Mouse (Mus musculus) C2C12 (cell line): ENCODE measurements around the gene Atp5d. TPM values are rescaled to one million over a fixed set of nuclear protein-coding genes. Genes with fewer than 3 reads are reported as not detected.

Source experiments
- H3K27me3 ChIP-seq: one replicate; pipeline ENCODE4 v1.6.1; 2011; ENCODE audit not compliant: control insufficient read depth, insufficient read depth, insufficient read length
- H3K36me3 ChIP-seq: one replicate; pipeline ENCODE4 v1.6.1; 2011; ENCODE audit not compliant: control insufficient read depth, insufficient read depth
- H3K4me3 ChIP-seq: one replicate; pipeline ENCODE4 v1.5.1; 2011; ENCODE audit warnings: mild to moderate bottlenecking, control low read depth; ENCODE audit not compliant: poor library complexity, insufficient read depth, severe bottlenecking
- H3K79me2 ChIP-seq: one replicate; pipeline ENCODE4 v1.6.1; 2011; ENCODE audit not compliant: control insufficient read depth, insufficient read depth
- H3K79me3 ChIP-seq: one replicate; pipeline ENCODE4 v1.6.1; 2011; ENCODE audit warnings: low read depth, control low read depth
- H3ac ChIP-seq: one replicate; pipeline ENCODE3; 2011; ENCODE audit warnings: low read depth; ENCODE audit not compliant: control insufficient read depth, insufficient read length
- CEBPB ChIP-seq: IDR thresholded peaks from one replicate; pipeline ENCODE4 v1.6.1; 2011; ENCODE audit warnings: low read depth, mild to moderate bottlenecking, control low read depth, moderate library complexity
- CTCF ChIP-seq: IDR thresholded peaks from one replicate; pipeline ENCODE4 v1.5.1; 2011; ENCODE audit not compliant: control insufficient read depth, insufficient read depth, insufficient read length
- FOSL1 ChIP-seq: IDR thresholded peaks from one replicate; pipeline ENCODE4 v1.8.0; 2011; ENCODE audit warnings: mild to moderate bottlenecking, low read length; ENCODE audit not compliant: poor library complexity, insufficient read depth, severe bottlenecking
- MAX ChIP-seq: IDR thresholded peaks from one replicate; pipeline ENCODE4 v1.6.1; 2011; ENCODE audit warnings: mild to moderate bottlenecking, control low read depth
- MYOD1 ChIP-seq: IDR thresholded peaks from one replicate; pipeline ENCODE4 v1.6.1; 2011; ENCODE audit warnings: low read depth; ENCODE audit not compliant: control insufficient read depth, insufficient read length
- MYOG ChIP-seq: IDR thresholded peaks from one replicate; pipeline ENCODE4 v1.6.1; 2011; ENCODE audit not compliant: control insufficient read depth, insufficient read length; ENCODE audit errors: extremely low read depth
- USF1 ChIP-seq: IDR thresholded peaks from one replicate; pipeline ENCODE4 v1.6.1; 2011; ENCODE audit warnings: low read depth, mild to moderate bottlenecking, control low read depth, moderate library complexity
- polyA plus RNA-seq: library from polyadenylated mRNA; unstranded; fragments of >200 nt; fragmentation: generic; extraction: Trizol; gene quantifications from one replicate; pipeline ENCODE4 v1.2.1, GENCODE M21; 2012; ENCODE audit warnings: missing spikeins

The Atp5d gene
- polyA plus RNA-seq, 1 experiment = 720 TPM

DNA sequence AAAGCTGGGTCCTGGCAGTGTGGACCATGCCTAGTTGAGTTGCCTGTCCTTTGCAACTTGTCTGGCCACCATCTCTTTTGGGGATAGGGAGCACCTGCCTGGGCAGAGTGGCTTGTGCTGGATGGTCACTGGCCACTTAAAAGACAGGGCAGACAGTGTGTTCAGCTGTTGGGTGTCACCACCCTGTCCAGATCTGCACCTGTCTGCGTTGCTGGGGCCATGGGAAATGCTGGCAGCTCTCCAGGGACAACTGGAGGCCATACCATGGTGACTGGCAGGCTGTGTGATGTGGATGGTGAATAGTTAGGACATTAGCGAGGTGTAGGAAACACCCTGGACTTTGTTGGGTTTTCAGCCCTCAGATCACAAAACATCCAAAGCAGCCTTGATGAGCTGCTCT lies 18.3 kb upstream of the Atp5d start:
- peaks cover 96% of the 10 kb centered on the region for H3K79me2 ChIP-seq
- peaks cover 92% of the 10 kb centered on the region for H3K79me3 ChIP-seq
- H3ac ChIP-seq = no peak overlapping the region
- H3K36me3 ChIP-seq = peaks cover 60% of the 10 kb centered on the region
- no peak overlapping the region for H3K4me3 ChIP-seq
- H3K27me3 ChIP-seq = no peaks in the 10 kb centered on the region
- TF ChIP-seq CTCF (no peak), CEBPB (no peak), MYOD1 (peak; percentile 21)

DNA sequence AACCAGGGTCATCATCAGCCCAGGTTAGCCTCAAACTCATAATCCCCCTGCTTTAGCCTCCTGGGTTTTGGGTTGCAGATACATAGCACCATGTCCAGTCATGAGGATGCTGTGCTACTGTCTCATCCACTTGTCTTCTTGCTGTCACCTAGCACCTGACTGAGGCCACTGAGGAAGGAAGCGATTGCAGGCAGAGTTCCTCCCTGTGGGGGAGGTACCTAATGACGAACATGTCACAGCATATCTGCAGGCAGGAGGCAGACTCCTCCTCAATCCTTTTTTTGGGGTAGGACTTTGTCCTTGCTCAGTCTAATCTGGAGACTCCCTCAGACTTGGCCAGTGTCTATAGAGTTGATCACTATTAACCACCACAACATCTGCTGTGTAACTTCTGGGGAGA lies 16.8 kb upstream of the Atp5d start:
- peaks cover 88% of the 10 kb centered on the region for H3K79me3 ChIP-seq
- H3ac ChIP-seq = no peak overlapping the region
- no peaks in the 10 kb centered on the region for H3K27me3 ChIP-seq
- peaks cover 100% of the 10 kb centered on the region for H3K79me2 ChIP-seq
- H3K4me3 ChIP-seq = no peak overlapping the region
- TF ChIP-seq CEBPB (no peak), MYOD1 (no peak), USF1 (no peak), FOSL1 (no peak), CTCF (no peak), MYOG (no peak), MAX (no peak)
- peaks cover 71% of the 10 kb centered on the region for H3K36me3 ChIP-seq

DNA sequence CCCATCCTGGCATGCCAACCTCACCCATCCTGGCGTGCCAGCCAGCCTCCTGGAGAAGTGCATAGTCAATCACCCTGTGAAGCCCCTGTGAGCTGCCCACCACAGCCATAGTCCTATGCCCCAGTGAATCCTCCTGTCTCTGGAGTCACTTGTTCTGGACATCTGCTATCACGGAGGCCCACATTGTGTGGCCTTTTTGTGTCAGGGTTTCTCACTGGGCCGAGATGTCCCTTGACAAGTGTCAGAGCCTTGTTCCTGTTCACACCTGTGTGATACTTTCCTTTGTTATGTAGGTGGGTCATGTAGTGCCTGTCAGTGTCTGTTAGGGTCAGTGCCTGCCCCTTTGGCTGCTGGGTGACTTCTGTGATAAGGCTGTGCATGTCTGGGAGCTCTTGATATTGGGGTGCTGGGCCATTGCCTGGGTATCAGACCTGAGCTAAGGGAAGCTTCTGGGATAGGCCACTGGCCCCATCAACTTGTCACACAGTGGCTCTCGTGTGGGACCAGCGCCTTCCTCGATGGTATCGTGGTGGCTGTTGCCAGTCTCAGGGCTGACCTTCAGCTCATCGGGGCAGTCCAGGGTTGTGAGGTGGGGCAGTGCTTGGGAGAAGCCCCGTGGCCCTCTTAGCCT lies 14.4 kb upstream of the Atp5d start:
- Histone ChIP-seq H3K36me3 (peaks cover 75% of the 10 kb centered on the region), H3K27me3 (no peaks in the 10 kb centered on the region), H3K79me3 (peaks cover 64% of the 10 kb centered on the region), H3ac (no peak overlapping the region), H3K4me3 (no peak overlapping the region), H3K79me2 (peaks cover 76% of the 10 kb centered on the region)
- TF ChIP-seq MAX = no peak
- TF ChIP-seq CTCF = no peak
- TF ChIP-seq USF1 = no peak
- no peak for TF ChIP-seq MYOG
- TF ChIP-seq MYOD1 = no peak
- no peak for TF ChIP-seq CEBPB
- no peak for TF ChIP-seq FOSL1

DNA sequence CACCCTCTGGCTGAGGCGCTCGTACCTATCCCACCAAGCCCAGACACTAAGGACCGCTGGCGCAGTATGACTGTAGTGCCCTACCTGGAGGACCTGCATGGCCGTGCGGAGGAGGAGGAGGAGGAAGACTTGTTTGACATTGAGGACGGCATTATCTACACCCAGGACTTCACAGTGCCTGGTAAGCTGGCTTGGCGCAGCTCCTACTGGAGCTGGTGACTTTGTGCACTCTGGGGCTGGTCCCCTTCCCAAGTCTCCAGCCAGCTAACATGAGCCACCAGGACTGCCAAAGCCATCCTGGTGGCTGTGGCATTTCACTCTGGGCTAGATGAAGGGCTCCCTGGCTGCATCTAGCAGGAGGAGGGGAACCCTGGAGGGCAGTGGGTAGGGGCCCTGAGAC lies 10.5 kb upstream of the Atp5d start:
- H3K79me3 ChIP-seq = peaks cover 26% of the 10 kb centered on the region
- TF ChIP-seq MYOD1 (no peak), MAX (no peak), FOSL1 (no peak), MYOG (no peak)
- no peaks in the 10 kb centered on the region for H3K27me3 ChIP-seq
- peaks cover 38% of the 10 kb centered on the region for H3K79me2 ChIP-seq
- no peak overlapping the region for H3ac ChIP-seq
- peaks cover 80% of the 10 kb centered on the region for H3K36me3 ChIP-seq
- no peak overlapping the region for H3K4me3 ChIP-seq

DNA sequence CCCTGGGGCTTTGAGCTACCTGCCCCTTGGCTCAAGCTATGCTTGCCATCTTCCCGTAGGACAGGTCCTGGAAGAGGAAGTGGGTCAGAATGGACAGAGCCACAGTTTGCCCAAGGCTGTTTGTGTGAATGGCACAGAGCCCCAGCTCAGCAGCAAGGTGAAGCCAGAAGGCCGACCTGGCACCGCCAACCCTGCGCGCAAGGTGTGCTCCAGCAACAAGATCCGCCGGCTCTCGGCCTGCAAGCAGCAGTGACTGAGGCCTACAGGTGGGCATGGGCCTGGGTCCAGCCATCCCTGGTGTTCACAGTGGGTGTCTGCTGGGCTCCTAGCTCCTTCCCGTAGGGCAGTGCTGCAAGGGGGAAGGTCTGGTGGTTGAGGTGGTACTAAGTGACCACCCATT lies 8.6 kb upstream of the Atp5d start:
- Histone ChIP-seq H3ac (no peak overlapping the region), H3K79me3 (peaks cover 7% of the 10 kb centered on the region), H3K79me2 (peaks cover 18% of the 10 kb centered on the region), H3K4me3 (no peak overlapping the region), H3K27me3 (no peaks in the 10 kb centered on the region), H3K36me3 (peaks cover 63% of the 10 kb centered on the region)
- TF ChIP-seq CEBPB = no peak
- no peak for TF ChIP-seq MYOG
- no peak for TF ChIP-seq MAX
- no peak for TF ChIP-seq USF1
- no peak for TF ChIP-seq MYOD1
- TF ChIP-seq CTCF = no peak
- TF ChIP-seq FOSL1 = no peak

DNA sequence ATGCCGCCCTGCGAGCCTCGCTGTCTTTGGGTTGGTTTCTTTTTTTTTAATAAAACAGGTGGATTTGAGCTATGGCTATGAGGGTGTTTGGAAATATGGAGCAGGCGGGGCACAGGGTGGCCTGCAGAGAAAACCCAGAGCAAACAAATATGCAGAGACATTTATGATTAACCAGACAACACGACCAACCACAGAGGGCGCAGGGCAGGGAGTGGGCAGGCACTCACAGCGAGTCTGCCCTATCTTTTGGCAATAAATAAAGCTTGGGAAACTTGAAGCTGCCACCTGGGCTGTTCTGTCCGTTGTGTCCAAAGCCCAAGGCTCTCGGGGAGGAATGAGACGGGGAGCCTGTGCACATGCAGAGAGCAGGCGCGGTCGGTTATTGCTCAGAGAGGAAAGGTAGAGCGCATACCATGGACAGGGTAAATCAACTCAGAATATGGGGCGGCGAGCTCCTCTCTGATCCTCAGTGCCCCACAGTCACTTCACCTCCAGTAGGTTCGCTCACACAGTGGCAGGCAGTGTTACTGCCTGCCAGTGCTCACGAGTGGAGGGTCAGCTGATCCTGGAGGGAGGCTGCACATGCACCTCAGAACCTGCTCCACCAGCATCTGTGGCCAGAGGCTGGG lies 7.9 kb upstream of the Atp5d start:
- no peak for TF ChIP-seq FOSL1
- H3K79me3 ChIP-seq = peaks cover 2% of the 10 kb centered on the region
- peaks cover 58% of the 10 kb centered on the region for H3K36me3 ChIP-seq
- no peak overlapping the region for H3K4me3 ChIP-seq
- no peak overlapping the region for H3ac ChIP-seq
- no peaks in the 10 kb centered on the region for H3K27me3 ChIP-seq
- H3K79me2 ChIP-seq = peaks cover 12% of the 10 kb centered on the region
